Mouse (Mus musculus) intestine, embryonic 14.5 days (tissue): ENCODE measurements around the gene Lrrc28. TPM values are rescaled to one million over a fixed set of nuclear protein-coding genes. Genes with fewer than 3 reads are reported as not detected.
A peak's percentile ranks its signal among the peaks of the same experiment; 100 is the strongest.

Source experiments
- ATAC-seq: fragments of 200-750 bp; cut with Nextera tagmentation; replicated peaks from 2 replicates; pipeline ENCODE4 v1.8.0; 2017; ENCODE audit warnings: low read depth, moderate number of reproducible peaks, moderate TSS enrichment, moderate library complexity; ENCODE audit not compliant: low FRiP score, low TSS enrichment
- DNase-seq: peaks from one replicate; pipeline ENCODE4 v3.0.0-alpha.2; 2018; ENCODE audit warnings: low spot score
- H3K27ac ChIP-seq: fragments of 300-500 bp; sonication (generic); 2 replicates; pipeline ENCODE4 v1.5.1; 2014; ENCODE audit warnings: low read depth, mild to moderate bottlenecking, control low read depth
- H3K27me3 ChIP-seq: fragments of 300-500 bp; sonication (generic); replicated peaks from 2 replicates; pipeline ENCODE4 v1.6.1; 2014; ENCODE audit warnings: low read length, control low read depth; ENCODE audit not compliant: control insufficient read depth, insufficient read depth
- H3K36me3 ChIP-seq: fragments of 300-500 bp; sonication (generic); 2 replicates; pipeline ENCODE4 v1.6.1; 2014; ENCODE audit warnings: low read length, control low read depth; ENCODE audit not compliant: control insufficient read depth, insufficient read depth
- H3K4me1 ChIP-seq: fragments of 300-500 bp; sonication (generic); replicated peaks from 2 replicates; pipeline ENCODE4 v1.6.1; 2014; ENCODE audit warnings: low read length, control low read depth, mixed read lengths; ENCODE audit not compliant: control insufficient read depth, insufficient read depth
- H3K4me2 ChIP-seq: fragments of 300-500 bp; sonication (generic); 2 replicates; pipeline ENCODE4 v1.6.1; 2014; ENCODE audit warnings: low read length
- H3K4me3 ChIP-seq: fragments of 300-500 bp; sonication (generic); 2 replicates; pipeline ENCODE4 v1.5.1; 2014; ENCODE audit warnings: low read depth, low read length, control low read depth, mixed read lengths
- H3K9ac ChIP-seq: fragments of 300-500 bp; sonication (generic); 2 replicates; pipeline ENCODE4 v1.6.1; 2014; ENCODE audit warnings: mild to moderate bottlenecking, low read length
- H3K9me3 ChIP-seq: fragments of 300-500 bp; sonication (generic); 2 replicates; pipeline ENCODE4 v1.6.1; 2016; ENCODE audit warnings: low read length, control low read depth; ENCODE audit not compliant: control insufficient read depth
- WGBS: fragments of 180-500 bp; shearing (Covaris S2); extraction: QIAGEN DNeasy Blood & Tissue Kit; methylation state at CpG from one replicate; pipeline ENCODE4 v1.1.7; 2014; 5-methylcytosine and 5-hydroxymethylcytosine counted together
- polyA plus RNA-seq: library from polyadenylated mRNA; unstranded; fragments of >200 nt; fragmentation: Nextera tagmentation; extraction: Ambion mirVana; gene quantifications from 2 replicates; pipeline ENCODE4 v1.2.1, GENCODE M21; 2014

Gene Lrrc28
- polyA plus RNA-seq, 1 experiment from 2014 or later, result 12.4 TPM

DNA sequence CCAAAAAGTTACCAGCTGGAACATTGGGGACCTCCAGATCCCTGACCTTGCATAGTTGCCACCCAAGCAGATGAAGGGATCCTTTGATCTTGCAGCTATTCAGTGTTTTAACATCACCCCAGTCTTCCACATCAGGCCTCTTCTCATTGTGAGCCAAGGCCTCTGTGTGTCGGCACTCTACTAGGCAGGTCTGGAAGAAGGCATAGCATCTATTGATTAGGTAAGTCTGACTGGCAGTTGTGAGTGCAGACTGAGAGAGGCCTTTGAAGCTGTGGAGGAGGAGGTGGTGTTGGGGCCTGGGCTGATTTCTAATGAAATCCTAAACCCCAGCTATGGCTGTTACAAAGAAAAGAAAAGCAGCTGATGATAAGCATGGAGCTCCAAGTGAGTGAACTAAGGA lies 10.1 kb upstream of the Lrrc28 start:
- Histone ChIP-seq H3K27ac (no peak overlapping the region), H3K4me2 (no peak overlapping the region), H3K9ac (no peak overlapping the region), H3K36me3 (0 out of 2 replicates have a peak, but pooled peaks cover 3% of the 10 kb centered on the region), H3K4me3 (no peak overlapping the region), H3K4me1 (peaks cover 15% of the 10 kb centered on the region; the same call in 1 of the 2 replicates), H3K9me3 (no peaks in the 10 kb centered on the region), H3K27me3 (no peaks in the 10 kb centered on the region)
- WGBS, result 14% methylated on average over 1 of the region's 1 CpGs
- 0 out of 2 replicates have a peak, but pooled peaks have one; percentile 36 for ATAC-seq
- no peak for DNase-seq

DNA sequence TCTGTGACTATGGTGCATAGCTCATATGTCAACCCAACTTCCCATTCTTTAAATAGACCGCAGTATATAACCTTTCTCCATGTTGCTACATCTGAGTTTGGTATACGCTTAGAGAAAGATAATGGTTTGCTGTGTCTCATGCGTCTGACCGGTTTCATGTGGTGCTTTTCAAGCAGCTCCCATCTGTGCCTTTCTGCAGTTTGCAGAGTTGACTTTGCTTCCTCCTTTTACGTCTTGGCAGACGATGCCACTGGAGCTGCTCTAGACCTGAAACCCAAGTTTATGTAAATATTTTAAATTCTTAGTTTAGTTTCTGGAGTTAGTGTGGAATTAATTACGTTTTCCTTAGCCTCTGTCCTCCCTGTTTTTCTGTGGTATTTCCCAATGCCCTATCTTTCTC lies 9.6 kb upstream of the Lrrc28 start:
- no peak for ATAC-seq
- Histone ChIP-seq H3K9me3 (no peaks in the 10 kb centered on the region), H3K4me3 (no peak overlapping the region), H3K36me3 (0 out of 2 replicates have a peak, but pooled peaks cover 3% of the 10 kb centered on the region), H3K27ac (no peak overlapping the region), H3K27me3 (no peaks in the 10 kb centered on the region), H3K4me1 (peaks cover 20% of the 10 kb centered on the region), H3K4me2 (no peak overlapping the region), H3K9ac (no peak overlapping the region)
- 61% methylated on average over 7 of the region's 7 CpGs for WGBS
- DNase-seq, result no peak

DNA sequence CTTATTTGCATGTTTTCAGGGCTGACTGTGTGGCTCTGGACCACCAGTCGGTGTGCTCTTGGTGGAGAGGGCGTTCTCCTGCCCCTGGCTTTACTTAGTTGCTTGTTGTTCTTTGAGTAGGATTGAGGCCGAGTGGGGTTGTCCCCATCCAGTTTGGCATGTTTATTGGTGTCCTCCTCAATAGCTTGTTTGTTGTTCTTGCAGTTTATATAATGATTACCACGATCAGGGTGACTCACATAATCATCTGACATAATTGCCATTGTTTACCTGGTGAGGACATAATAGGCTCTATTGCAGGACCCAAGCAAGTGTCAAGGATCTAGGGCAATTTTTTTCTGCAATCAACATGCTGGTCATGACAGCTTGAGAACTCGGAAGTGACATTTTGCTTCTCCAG lies 7.1 kb upstream of the Lrrc28 start:
- 58% methylated on average over 5 of the region's 5 CpGs for WGBS
- DNase-seq (peak; percentile 16), ATAC-seq (no peak)
- no peaks in the 10 kb centered on the region for H3K9me3 ChIP-seq
- no peak overlapping the region for H3K4me3 ChIP-seq
- peaks cover 28% of the 10 kb centered on the region for H3K4me1 ChIP-seq
- H3K36me3 ChIP-seq, result 0 out of 2 replicates have a peak, but pooled peaks cover 3% of the 10 kb centered on the region
- H3K9ac ChIP-seq, result no peak overlapping the region
- no peak overlapping the region for H3K27ac ChIP-seq
- no peak overlapping the region for H3K4me2 ChIP-seq
- H3K27me3 ChIP-seq, result no peaks in the 10 kb centered on the region

- H3K9ac ChIP-seq, result no peak overlapping the region
- H3K36me3 ChIP-seq, result no peaks in the 10 kb centered on the region
- no peak for ATAC-seq
- peak; percentile 49 for DNase-seq
- H3K9me3 ChIP-seq, result no peaks in the 10 kb centered on the region
- 68% methylated on average over 4 of the region's 4 CpGs for WGBS
- no peak overlapping the region for H3K27ac ChIP-seq
- H3K4me1 ChIP-seq, result peaks cover 25% of the 10 kb centered on the region
- no peaks in the 10 kb centered on the region for H3K27me3 ChIP-seq
- peak overlapping the region; percentile 73 for H3K4me3 ChIP-seq
- peak overlapping the region; percentile 69 for H3K4me2 ChIP-seq
Measured at GRCm38 (mm10) chr7:67648376-67648775, 3.3 kb upstream of the Lrrc28 start.

- H3K9me3 ChIP-seq, result no peaks in the 10 kb centered on the region
- peak within 1 kb of the TSS; percentile 90 for H3K9ac ChIP-seq
- no peaks in the 10 kb centered on the region for H3K27me3 ChIP-seq
- under 1% methylated on average over 5 of the region's 5 CpGs for WGBS
- H3K27ac ChIP-seq, result peak within 1 kb of the TSS; percentile 89
- H3K4me1 ChIP-seq, result peaks cover 25% of the 10 kb centered on the region
- DNase-seq (peak; percentile 36), ATAC-seq (no peak)
- H3K4me2 ChIP-seq, result peak within 1 kb of the TSS; percentile 69
- H3K4me3 ChIP-seq, result peak within 1 kb of the TSS; percentile 97
- H3K36me3 ChIP-seq, result no peaks in the 10 kb centered on the region
Measured at GRCm38 (mm10) chr7:67647277-67647676, 2.2 kb upstream of the Lrrc28 start, which contains the start of gene Ttc23. TSS of gene Ttc23 (plus strand) at chr7:67647410.

DNA sequence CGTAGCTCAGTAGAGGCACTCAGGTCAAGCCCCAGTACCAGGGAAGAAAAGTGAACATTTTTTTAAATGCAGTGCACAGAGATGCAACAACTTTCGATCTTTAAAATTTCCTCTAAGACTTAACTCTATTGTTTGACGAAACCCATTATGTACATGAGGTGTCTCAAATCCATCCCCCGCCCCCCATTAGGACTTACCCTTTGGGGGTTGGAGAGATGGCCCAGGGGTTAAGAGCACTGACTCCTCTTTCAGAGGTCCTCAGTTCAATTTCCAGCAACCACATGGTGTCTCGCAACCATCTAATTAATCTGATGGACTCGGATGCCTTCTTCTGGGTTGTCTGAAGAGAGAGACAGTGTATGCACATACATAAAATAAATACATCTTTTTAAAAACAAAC lies 1.1 kb upstream of the Lrrc28 start:
- ATAC-seq (no peak), DNase-seq (no peak)
- peak overlapping the region; percentile 97 for H3K4me3 ChIP-seq
- H3K27me3 ChIP-seq, result no peaks in the 10 kb centered on the region
- H3K4me2 ChIP-seq, result peak overlapping the region; percentile 59
- peak overlapping the region; percentile 90 for H3K9ac ChIP-seq
- H3K27ac ChIP-seq, result peak overlapping the region; percentile 76
- no peaks in the 10 kb centered on the region for H3K9me3 ChIP-seq
- H3K36me3 ChIP-seq, result no peaks in the 10 kb centered on the region
- 7% methylated on average over 6 of the region's 6 CpGs for WGBS
- peaks cover 25% of the 10 kb centered on the region for H3K4me1 ChIP-seq

- Histone ChIP-seq H3K9me3 (no peaks in the 10 kb centered on the region), H3K4me3 (peak overlapping the region; percentile 97), H3K36me3 (no peaks in the 10 kb centered on the region; the same call in 1 of the 2 replicates), H3K27ac (peak overlapping the region; percentile 76), H3K27me3 (no peaks in the 10 kb centered on the region), H3K9ac (peak overlapping the region; percentile 90), H3K4me2 (peak overlapping the region; percentile 59), H3K4me1 (peaks cover 23% of the 10 kb centered on the region)
- no peak for DNase-seq
- under 1% methylated on average over 15 of the region's 15 CpGs for WGBS
- ATAC-seq, result peak; percentile 12; the same call in 1 of the 2 replicates
Measured at GRCm38 (mm10) chr7:67645681-67646014, 580 bp upstream of the Lrrc28 start.

DNA sequence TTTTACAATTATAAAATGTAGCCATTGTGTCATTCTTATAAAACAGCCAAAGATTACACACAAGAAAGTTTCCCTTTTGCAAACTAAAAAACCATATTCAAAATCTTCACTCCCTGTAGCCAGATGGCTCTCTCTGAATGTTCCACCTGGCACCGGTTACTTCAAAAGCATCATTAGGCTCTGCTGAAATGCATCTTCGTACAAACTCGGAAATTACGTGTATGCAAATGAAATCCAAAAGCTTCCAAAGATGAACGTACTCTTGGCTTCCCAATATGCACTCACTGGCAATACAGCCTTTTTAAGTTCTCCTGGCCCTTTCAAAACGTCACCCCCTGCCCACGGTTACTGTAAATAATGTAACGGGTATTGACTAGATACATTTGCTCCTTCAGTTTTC lies 777 bp downstream of the Lrrc28 start:
- ATAC-seq, result no peak
- H3K4me1 ChIP-seq, result peaks cover 15% of the 10 kb centered on the region
- no peak overlapping the region for H3K27ac ChIP-seq
- 40% methylated on average over 8 of the region's 8 CpGs for WGBS
- no peak for DNase-seq
- no peaks in the 10 kb centered on the region for H3K9me3 ChIP-seq
- H3K27me3 ChIP-seq, result no peaks in the 10 kb centered on the region
- H3K4me2 ChIP-seq, result peak overlapping the region; percentile 56
- H3K4me3 ChIP-seq, result peak overlapping the region; percentile 97
- H3K9ac ChIP-seq, result peak overlapping the region; percentile 60
- H3K36me3 ChIP-seq, result no peaks in the 10 kb centered on the region; the same call in 1 of the 2 replicates

DNA sequence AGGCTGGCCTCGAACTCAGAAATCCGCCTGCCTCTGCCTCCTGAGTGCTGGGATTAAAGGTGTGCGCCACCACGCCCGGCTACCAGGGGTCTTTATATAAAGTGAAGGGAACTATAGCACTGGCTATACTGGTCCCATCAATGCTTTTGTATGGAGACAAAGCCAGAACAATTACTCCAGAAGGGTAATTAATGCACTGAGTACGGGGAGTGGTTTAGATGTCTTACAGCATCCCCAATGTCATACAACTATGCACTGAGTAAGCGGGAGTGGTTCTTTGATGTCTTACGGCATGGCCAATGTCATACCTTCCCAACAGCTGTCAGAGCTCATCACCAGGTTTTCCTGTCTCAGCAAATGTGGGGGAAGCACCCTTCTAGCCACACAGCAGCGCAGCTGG lies 2.1 kb downstream of the Lrrc28 start:
- no peak for DNase-seq
- no peak overlapping the region for H3K4me2 ChIP-seq
- no peaks in the 10 kb centered on the region for H3K27me3 ChIP-seq
- no peak for ATAC-seq
- 87% methylated on average over 9 of the region's 9 CpGs for WGBS
- no peaks in the 10 kb centered on the region; the same call in 1 of the 2 replicates for H3K36me3 ChIP-seq
- no peak overlapping the region for H3K9ac ChIP-seq
- no peak overlapping the region for H3K27ac ChIP-seq
- no peak overlapping the region for H3K4me3 ChIP-seq
- no peaks in the 10 kb centered on the region for H3K9me3 ChIP-seq
- H3K4me1 ChIP-seq, result peaks cover 5% of the 10 kb centered on the region; the same call in 1 of the 2 replicates
